Mouse (Mus musculus): ENCODE measurements around the gene Ppp1ca.
A peak's percentile ranks its signal among the peaks of the same experiment; 100 is the strongest.

The Ppp1ca gene

DNA sequence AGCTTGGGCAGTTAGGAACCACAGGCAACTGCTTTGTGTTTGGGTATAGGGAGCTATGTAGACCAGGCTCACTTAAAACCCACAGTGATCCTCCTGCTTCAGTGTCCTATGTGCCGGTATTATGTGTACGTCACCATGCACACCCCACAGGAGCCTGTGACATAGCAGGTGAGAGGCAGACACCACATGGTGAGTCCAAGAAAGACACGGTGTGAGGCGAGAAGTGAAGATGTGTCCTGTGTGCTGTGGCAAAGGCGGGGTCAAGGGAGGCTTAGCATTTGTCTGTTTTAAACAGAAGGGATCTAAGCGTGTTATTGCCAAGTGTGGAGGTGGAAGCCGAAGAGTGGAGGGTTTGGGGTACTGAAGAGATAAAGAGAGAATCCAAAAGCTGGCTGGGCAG, 34.9 kb downstream of the Ppp1ca start:
- no peak overlapping the region for H3K4me3 ChIP-seq (replicated peaks; ENCODE audit: low read length)
- TF ChIP-seq POU5F1 (IDR thresholded peaks at IDR 0.05; ENCODE audit: borderline replicate concordance, low read length) (no peak), NANOG (IDR thresholded peaks at IDR 0.05; ENCODE audit: borderline replicate concordance, low read length) (no peak), CTCF (conservative IDR thresholded peaks at IDR 0.05; ENCODE audit: low read length) (no peak)
- H3K9me3 ChIP-seq (ENCODE audit: low read length): no peaks in the 10 kb centered on the region
- H3K36me3 ChIP-seq (ENCODE audit: insufficient read depth, low read length): no peaks in the 10 kb centered on the region
- peaks cover 26% of the 10 kb centered on the region for H3K27me3 ChIP-seq (ENCODE audit: insufficient read depth, low read length)
- peaks cover 50% of the 10 kb centered on the region for H3K4me1 ChIP-seq (replicated peaks; ENCODE audit: low read depth, low read length)

DNA sequence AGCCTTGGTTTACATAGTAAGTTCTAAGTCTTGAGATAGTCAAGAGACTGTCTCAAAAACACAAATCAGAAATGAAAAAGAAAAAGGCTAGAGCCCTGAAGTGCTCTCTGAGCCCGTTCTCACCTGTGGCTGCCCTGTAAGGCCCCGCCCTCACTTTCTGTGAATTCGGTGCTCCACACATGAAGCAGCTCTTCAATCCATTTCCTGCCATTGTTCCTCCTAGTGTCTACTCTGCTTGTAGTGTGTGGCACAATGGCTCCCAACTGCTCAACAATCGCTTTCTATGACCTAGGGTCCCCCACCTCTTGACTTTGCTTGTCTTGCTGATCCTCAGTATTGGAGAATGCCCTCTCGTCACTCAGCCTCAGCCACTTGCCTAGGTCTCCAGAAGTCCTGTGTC, 35.6 kb downstream of the Ppp1ca start:
- Histone ChIP-seq H3K36me3 (ENCODE audit: insufficient read depth, low read length) (no peaks in the 10 kb centered on the region), H3K27me3 (ENCODE audit: insufficient read depth, low read length) (peaks cover 20% of the 10 kb centered on the region), H3K9me3 (ENCODE audit: low read length) (no peaks in the 10 kb centered on the region), H3K4me1 (replicated peaks; ENCODE audit: low read depth, low read length) (peaks cover 54% of the 10 kb centered on the region), H3K4me3 (replicated peaks; ENCODE audit: low read length) (0 out of 2 replicates have a peak overlapping the region, but pooled peaks have one; percentile 17)
- TF ChIP-seq NANOG (IDR thresholded peaks at IDR 0.05; ENCODE audit: borderline replicate concordance, low read length): peak; percentile 62; the same call in 1 of the 2 replicates
- no peak for TF ChIP-seq CTCF (conservative IDR thresholded peaks at IDR 0.05; ENCODE audit: low read length)

GRCm38 (mm10) chr19:4227894-4228678, 36.2 kb downstream of the Ppp1ca start:
- Histone ChIP-seq H3K9me3 (ENCODE audit: low read length) (no peaks in the 10 kb centered on the region), H3K4me1 (replicated peaks; ENCODE audit: low read depth, low read length) (peaks cover 57% of the 10 kb centered on the region), H3K27me3 (ENCODE audit: insufficient read depth, low read length) (peaks cover 13% of the 10 kb centered on the region; the same call in 1 of the 2 replicates), H3K36me3 (ENCODE audit: insufficient read depth, low read length) (no peaks in the 10 kb centered on the region), H3K4me3 (replicated peaks; ENCODE audit: low read length) (0 out of 2 replicates have a peak overlapping the region, but pooled peaks have one; percentile 17)
- TF ChIP-seq NANOG (IDR thresholded peaks at IDR 0.05; ENCODE audit: borderline replicate concordance, low read length) (no peak), CTCF (conservative IDR thresholded peaks at IDR 0.05; ENCODE audit: low read length) (peak; percentile 99)

- Histone ChIP-seq H3K27me3 (ENCODE audit: insufficient read depth, low read length) (0 out of 2 replicates have a peak, but pooled peaks cover 13% of the 10 kb centered on the region), H3K9me3 (ENCODE audit: low read length) (no peaks in the 10 kb centered on the region), H3K4me1 (replicated peaks; ENCODE audit: low read depth, low read length) (peaks cover 57% of the 10 kb centered on the region), H3K36me3 (ENCODE audit: insufficient read depth, low read length) (no peaks in the 10 kb centered on the region), H3K4me3 (replicated peaks; ENCODE audit: low read length) (no peak overlapping the region)
- TF ChIP-seq NANOG (IDR thresholded peaks at IDR 0.05; ENCODE audit: borderline replicate concordance, low read length) (no peak), CTCF (conservative IDR thresholded peaks at IDR 0.05; ENCODE audit: low read length) (no peak), POU5F1 (IDR thresholded peaks at IDR 0.05; ENCODE audit: borderline replicate concordance, low read length) (no peak)
Observed at GRCm38 (mm10) chr19:4228891-4229290, 37.0 kb downstream of the Ppp1ca start.

GRCm38 (mm10) chr19:4229451-4230076, 37.7 kb downstream of the Ppp1ca start:
- no peaks in the 10 kb centered on the region for H3K36me3 ChIP-seq (ENCODE audit: insufficient read depth, low read length)
- peak overlapping the region; percentile 23; the same call in 1 of the 2 replicates for H3K4me3 ChIP-seq (replicated peaks; ENCODE audit: low read length)
- no peak for TF ChIP-seq POU5F1 (IDR thresholded peaks at IDR 0.05; ENCODE audit: borderline replicate concordance, low read length)
- no peak for TF ChIP-seq NANOG (IDR thresholded peaks at IDR 0.05; ENCODE audit: borderline replicate concordance, low read length)
- TF ChIP-seq CTCF (conservative IDR thresholded peaks at IDR 0.05; ENCODE audit: low read length): no peak
- peaks cover 57% of the 10 kb centered on the region for H3K4me1 ChIP-seq (replicated peaks; ENCODE audit: low read depth, low read length)
- 0 out of 2 replicates have a peak, but pooled peaks cover 13% of the 10 kb centered on the region for H3K27me3 ChIP-seq (ENCODE audit: insufficient read depth, low read length)
- no peaks in the 10 kb centered on the region for H3K9me3 ChIP-seq (ENCODE audit: low read length)

DNA sequence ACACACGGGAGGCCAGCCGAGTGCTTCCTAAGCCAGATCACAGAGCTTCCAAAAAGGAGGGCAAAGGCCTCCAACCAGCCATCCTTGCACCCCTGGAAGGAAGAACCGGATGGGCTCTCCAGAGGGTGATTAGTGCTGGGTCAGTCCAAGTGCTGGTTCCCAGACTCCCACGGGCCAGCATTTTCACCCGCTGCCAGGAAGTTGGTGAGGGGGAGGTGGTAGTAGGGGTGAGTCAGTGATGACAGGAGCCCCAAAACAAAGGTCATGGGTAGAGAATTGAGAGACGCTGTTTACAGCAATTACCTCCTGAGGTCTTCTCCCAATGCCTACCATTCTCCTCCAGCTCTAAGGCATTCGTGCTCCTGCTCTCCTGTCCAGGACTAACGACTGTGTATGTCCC, 38.5 kb downstream of the Ppp1ca start:
- no peaks in the 10 kb centered on the region for H3K9me3 ChIP-seq (ENCODE audit: low read length)

DNA sequence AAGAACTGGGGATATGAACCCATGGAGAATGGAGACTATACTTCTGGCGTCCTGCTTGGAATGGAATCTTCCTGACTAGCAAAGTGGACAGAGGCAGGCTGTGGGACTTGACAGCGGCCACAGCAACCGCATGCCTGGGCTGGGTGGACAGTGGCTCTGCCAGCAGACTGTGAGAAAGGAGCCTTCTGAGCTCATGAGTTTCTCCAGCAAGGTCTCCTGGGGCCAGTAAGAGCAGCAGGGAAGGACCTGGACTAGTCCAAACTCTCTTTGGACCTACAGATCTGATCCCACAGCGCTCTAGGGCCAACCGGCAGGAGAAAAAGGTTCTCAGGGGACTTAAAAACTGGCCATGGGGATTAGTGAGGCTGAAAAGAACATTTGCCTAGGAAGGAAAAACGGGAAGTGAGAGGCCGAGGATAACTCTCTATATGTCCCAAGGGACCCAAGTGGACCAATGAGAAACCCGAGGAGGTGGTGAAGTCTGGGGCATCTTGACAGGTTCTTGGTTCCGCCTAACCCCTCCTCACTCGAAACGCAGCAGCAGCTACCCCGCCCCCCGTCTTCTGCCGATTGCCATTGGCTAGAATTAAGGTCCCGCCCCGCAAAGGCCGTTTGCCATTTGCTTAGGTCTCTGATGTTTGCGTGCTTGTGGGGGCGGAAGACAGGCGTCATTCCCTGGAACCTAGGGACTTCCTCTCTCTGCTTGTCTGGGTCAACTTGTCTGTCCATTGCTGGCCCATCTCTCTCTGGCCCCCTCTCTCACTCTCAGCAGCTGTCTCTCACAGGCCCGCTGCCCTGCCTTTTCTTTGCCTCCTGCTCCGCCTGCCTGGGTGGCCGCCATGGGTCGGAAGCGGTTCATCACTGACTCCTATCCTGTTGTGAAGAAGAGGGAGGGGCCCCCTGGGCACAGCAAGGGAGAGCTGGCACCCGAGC, 39.7 kb downstream of the Ppp1ca start, which contains the start of gene Pold4:
Gene Pold4, plus strand, starts transcription at position 647 of the 933 bp plus-strand sequence.
- Histone ChIP-seq H3K4me1 (replicated peaks; ENCODE audit: low read depth, low read length) (peaks cover 64% of the 10 kb centered on the region), H3K4me3 (replicated peaks; ENCODE audit: low read length) (peak within 1 kb of the TSS; percentile 80), H3K27me3 (ENCODE audit: insufficient read depth, low read length) (0 out of 2 replicates have a peak, but pooled peaks cover 13% of the 10 kb centered on the region), H3K36me3 (ENCODE audit: insufficient read depth, low read length) (no peaks in the 10 kb centered on the region), H3K9me3 (ENCODE audit: low read length) (no peaks in the 10 kb centered on the region)
- TF ChIP-seq CTCF (conservative IDR thresholded peaks at IDR 0.05; ENCODE audit: low read length) (no peak), NANOG (IDR thresholded peaks at IDR 0.05; ENCODE audit: borderline replicate concordance, low read length) (no peak), POU5F1 (IDR thresholded peaks at IDR 0.05; ENCODE audit: borderline replicate concordance, low read length) (no peak)

More for the DNA sequence above, 38.5 kb downstream of the Ppp1ca start:
- no peaks in the 10 kb centered on the region for H3K36me3 ChIP-seq (ENCODE audit: insufficient read depth, low read length)
- 0 out of 2 replicates have a peak, but pooled peaks cover 13% of the 10 kb centered on the region for H3K27me3 ChIP-seq (ENCODE audit: insufficient read depth, low read length)
- no peak for TF ChIP-seq POU5F1 (IDR thresholded peaks at IDR 0.05; ENCODE audit: borderline replicate concordance, low read length)
- TF ChIP-seq NANOG (IDR thresholded peaks at IDR 0.05; ENCODE audit: borderline replicate concordance, low read length): no peak
- no peak for TF ChIP-seq CTCF (conservative IDR thresholded peaks at IDR 0.05; ENCODE audit: low read length)
- peaks cover 57% of the 10 kb centered on the region for H3K4me1 ChIP-seq (replicated peaks; ENCODE audit: low read depth, low read length)
- H3K4me3 ChIP-seq (replicated peaks; ENCODE audit: low read length): no peak overlapping the region
